Mouse (Mus musculus) testis, adult 2 months (tissue): ENCODE measurements around the gene Mgat5. TPM values are rescaled to one million over a fixed set of nuclear protein-coding genes. Genes with fewer than 3 reads are reported as not detected.

Source experiments
- H3K27ac ChIP-seq: fragments of 200-500 bp; 2 replicates; pipeline ENCODE4 v1.5.1; 2012; ENCODE audit warnings: low read depth, low read length; ENCODE audit not compliant: control insufficient read depth, insufficient read depth
- H3K27me3 ChIP-seq: fragments of 200-500 bp; 2 replicates; pipeline ENCODE4 v1.6.1; 2012; ENCODE audit warnings: mild to moderate bottlenecking, low read length, moderate library complexity; ENCODE audit not compliant: control insufficient read depth, insufficient read depth
- H3K36me3 ChIP-seq: fragments of 200-500 bp; 2 replicates; pipeline ENCODE4 v1.6.1; 2012; ENCODE audit warnings: mild to moderate bottlenecking, low read length; ENCODE audit not compliant: control insufficient read depth, insufficient read depth
- H3K4me1 ChIP-seq: fragments of 200-500 bp; 2 replicates; pipeline ENCODE4 v1.6.1; 2012; ENCODE audit warnings: low read length; ENCODE audit not compliant: control insufficient read depth, insufficient read depth
- H3K4me3 ChIP-seq: fragments of 200-500 bp; 2 replicates; pipeline ENCODE4 v1.5.1; 2012; ENCODE audit warnings: low read depth, mild to moderate bottlenecking, low read length, moderate library complexity, mixed read lengths; ENCODE audit not compliant: control insufficient read depth
- CTCF ChIP-seq: fragments of 200-500 bp; IDR thresholded peaks from 2 replicates; pipeline ENCODE4 v1.5.1; 2012; ENCODE audit warnings: low read depth, mild to moderate bottlenecking, inconsistent platforms, low read length, moderate library complexity; ENCODE audit not compliant: control insufficient read depth, insufficient read depth, insufficient replicate concordance
- POLR2A ChIP-seq: fragments of 200-500 bp; IDR thresholded peaks from 2 replicates; pipeline ENCODE4 v1.6.1; 2012; ENCODE audit warnings: low read depth, mild to moderate bottlenecking, inconsistent platforms, low read length, moderate library complexity; ENCODE audit not compliant: control insufficient read depth
- polyA plus RNA-seq: library from polyadenylated mRNA; depleted of rRNA; stranded (reverse); fragments of >200 nt; gene quantifications from 2 replicates; pipeline ENCODE4 v1.2.3, GENCODE M21; 2012

Mgat5 gene
- polyA plus RNA-seq, 1 experiment, result 16.2 TPM

- H3K27me3 ChIP-seq, result no peaks in the 10 kb centered on the region
- H3K4me1 ChIP-seq, result peaks cover 2% of the 10 kb centered on the region
- H3K27ac ChIP-seq, result peak overlapping the region; percentile 50; the same call in 1 of the 2 replicates
- no peak overlapping the region for H3K4me3 ChIP-seq
- peak; percentile 37; the same call in 1 of the 2 replicates for TF ChIP-seq CTCF
- TF ChIP-seq POLR2A, result no peak
- H3K36me3 ChIP-seq, result peaks cover 2% of the 10 kb centered on the region; the same call in 1 of the 2 replicates
Measured at GRCm38 (mm10) chr1:127459015-127459451, 254.2 kb downstream of the Mgat5 start.

DNA sequence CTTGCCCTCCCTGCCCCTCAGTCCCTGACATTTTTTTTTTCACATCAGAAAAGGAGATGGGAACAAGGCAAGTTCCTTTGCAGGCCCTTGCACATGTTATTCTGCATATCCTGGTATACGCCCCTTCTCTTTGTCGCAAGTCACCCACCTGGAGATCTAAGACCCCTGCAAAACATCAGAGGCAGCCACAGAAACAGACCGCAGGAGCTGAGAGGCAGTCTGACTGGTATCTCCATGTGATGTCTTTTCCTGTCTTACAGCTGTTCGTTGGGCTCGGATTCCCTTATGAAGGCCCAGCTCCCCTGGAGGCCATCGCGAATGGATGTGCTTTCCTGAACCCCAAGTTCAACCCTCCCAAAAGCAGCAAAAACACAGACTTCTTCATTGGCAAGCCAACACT is 254.8 kb downstream of the Mgat5 start:
- peaks cover 2% of the 10 kb centered on the region for H3K4me1 ChIP-seq
- TF ChIP-seq POLR2A (no peak), CTCF (no peak)
- peak overlapping the region; percentile 41 for H3K27ac ChIP-seq
- H3K4me3 ChIP-seq, result no peak overlapping the region
- peaks cover 2% of the 10 kb centered on the region; the same call in 1 of the 2 replicates for H3K36me3 ChIP-seq
- H3K27me3 ChIP-seq, result no peaks in the 10 kb centered on the region

- TF ChIP-seq POLR2A (no peak), CTCF (no peak)
- no peak overlapping the region for H3K27ac ChIP-seq
- H3K36me3 ChIP-seq, result peaks cover 2% of the 10 kb centered on the region; the same call in 1 of the 2 replicates
- no peak overlapping the region for H3K4me3 ChIP-seq
- H3K4me1 ChIP-seq, result peaks cover 2% of the 10 kb centered on the region
- H3K27me3 ChIP-seq, result no peaks in the 10 kb centered on the region
Measured at GRCm38 (mm10) chr1:127461017-127461416, 256.2 kb downstream of the Mgat5 start.

GRCm38 (mm10) chr1:127464041-127464440 is 259.2 kb downstream of the Mgat5 start:
- TF ChIP-seq CTCF (no peak), POLR2A (no peak)
- Histone ChIP-seq H3K4me3 (no peak overlapping the region), H3K27me3 (no peaks in the 10 kb centered on the region), H3K27ac (peak overlapping the region; percentile 49), H3K4me1 (no peaks in the 10 kb centered on the region; the same call in none of the 2 replicates), H3K36me3 (peaks cover 2% of the 10 kb centered on the region; the same call in 1 of the 2 replicates)

- Histone ChIP-seq H3K27me3 (no peaks in the 10 kb centered on the region), H3K27ac (no peak overlapping the region), H3K4me3 (no peak overlapping the region), H3K36me3 (no peaks in the 10 kb centered on the region), H3K4me1 (no peaks in the 10 kb centered on the region)
- TF ChIP-seq POLR2A (no peak), CTCF (no peak)
Measured at GRCm38 (mm10) chr1:127465292-127465691, 260.5 kb downstream of the Mgat5 start.

DNA sequence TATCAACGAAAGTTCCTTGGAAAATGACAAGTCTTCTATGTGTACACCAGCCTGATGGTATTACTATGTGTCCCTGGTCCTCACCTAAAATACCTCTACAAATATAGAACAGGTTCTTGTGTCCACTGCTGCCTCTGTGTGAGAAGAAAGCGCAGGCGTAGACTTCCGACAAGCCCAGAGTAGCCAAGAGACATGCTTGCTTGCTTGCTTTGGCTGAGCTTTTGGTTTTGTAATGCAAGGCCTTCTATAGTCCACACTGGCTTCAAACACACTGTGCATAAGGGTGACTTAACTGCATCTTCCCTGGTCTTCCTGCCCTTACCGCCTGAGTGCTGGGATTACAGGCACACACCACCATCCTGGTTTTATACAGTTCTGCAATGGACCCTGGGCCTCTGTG is 262.4 kb downstream of the Mgat5 start:
- Histone ChIP-seq H3K4me1 (no peaks in the 10 kb centered on the region), H3K36me3 (no peaks in the 10 kb centered on the region; the same call in 1 of the 2 replicates), H3K4me3 (no peak overlapping the region), H3K27ac (no peak overlapping the region), H3K27me3 (no peaks in the 10 kb centered on the region)
- TF ChIP-seq POLR2A (no peak), CTCF (no peak)

DNA sequence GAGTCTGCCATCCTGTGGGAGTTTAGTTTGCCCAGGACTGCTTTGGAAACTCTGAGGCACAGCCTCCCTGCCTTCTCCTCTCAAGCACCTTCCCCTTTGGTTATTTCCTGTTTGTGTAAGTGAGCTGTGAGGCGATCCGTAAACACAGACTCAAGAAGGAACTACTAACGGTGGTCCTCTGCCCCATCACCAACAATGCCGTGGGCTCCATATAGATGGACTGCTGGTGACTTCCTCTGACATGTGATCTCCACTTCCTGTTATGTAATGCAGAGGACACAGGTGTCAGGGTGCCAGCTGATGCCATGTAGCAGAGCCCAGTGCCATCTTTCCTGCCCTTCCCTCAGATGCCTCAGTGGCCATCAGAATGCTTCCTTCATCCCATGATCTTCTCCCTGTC is 265.4 kb downstream of the Mgat5 start:
- TF ChIP-seq CTCF, result no peak
- TF ChIP-seq POLR2A, result no peak
- H3K27me3 ChIP-seq, result no peaks in the 10 kb centered on the region
- H3K4me3 ChIP-seq, result no peak overlapping the region
- H3K27ac ChIP-seq, result no peak overlapping the region
- H3K36me3 ChIP-seq, result no peaks in the 10 kb centered on the region; the same call in 1 of the 2 replicates
- H3K4me1 ChIP-seq, result no peaks in the 10 kb centered on the region

DNA sequence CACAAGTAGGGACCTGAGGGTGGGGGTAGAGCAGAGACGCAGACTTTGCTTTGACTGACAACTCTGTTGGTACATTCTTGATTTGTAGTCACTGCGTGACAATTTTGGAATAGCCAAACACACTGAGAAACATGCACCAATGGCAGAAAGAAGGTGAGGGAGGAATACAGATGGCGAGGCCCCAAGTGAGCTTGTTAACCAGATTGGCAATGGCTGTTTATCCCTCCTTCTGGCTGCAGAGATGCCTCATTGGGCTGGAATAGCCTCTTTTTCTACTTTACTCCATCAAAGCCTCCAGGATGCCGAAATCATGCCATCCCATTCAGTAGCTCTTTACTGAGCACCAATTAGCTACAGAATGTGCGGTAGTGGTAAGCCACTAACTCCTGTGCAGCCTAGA is 270.9 kb downstream of the Mgat5 start:
- TF ChIP-seq POLR2A, result no peak
- no peak for TF ChIP-seq CTCF
- no peak overlapping the region for H3K27ac ChIP-seq
- H3K27me3 ChIP-seq, result no peaks in the 10 kb centered on the region
- H3K4me1 ChIP-seq, result no peaks in the 10 kb centered on the region
- no peak overlapping the region for H3K4me3 ChIP-seq
- no peaks in the 10 kb centered on the region; the same call in 1 of the 2 replicates for H3K36me3 ChIP-seq
